Mouse (Mus musculus): ENCODE measurements around the gene Atp2c2.

Gene Atp2c2

GRCm38 (mm10) chr8:119698960-119699359 is 849 bp upstream of the Atp2c2 start:
- no peak for ATAC-seq (ENCODE audit: insufficient number of reproducible peaks, low FRiP score, low TSS enrichment)

- ATAC-seq (ENCODE audit: insufficient number of reproducible peaks, low FRiP score, low TSS enrichment), result no peak
These were observed 3.2 kb downstream of the Atp2c2 start for GRCm38 (mm10) chr8:119702965-119703364.

GRCm38 (mm10) chr8:119707146-119707545 is 7.3 kb downstream of the Atp2c2 start:
- ATAC-seq (ENCODE audit: insufficient number of reproducible peaks, low FRiP score, low TSS enrichment), result no peak

- no peak for ATAC-seq (ENCODE audit: insufficient number of reproducible peaks, low FRiP score, low TSS enrichment)
These were observed 8.7 kb downstream of the Atp2c2 start for GRCm38 (mm10) chr8:119708471-119708870.

GRCm38 (mm10) chr8:119708878-119709702 is 9.3 kb downstream of the Atp2c2 start:
- ATAC-seq (ENCODE audit: insufficient number of reproducible peaks, low FRiP score, low TSS enrichment), result no peak

- no peak for ATAC-seq (ENCODE audit: insufficient number of reproducible peaks, low FRiP score, low TSS enrichment)
These were observed 9.9 kb downstream of the Atp2c2 start for GRCm38 (mm10) chr8:119709703-119710093.

- no peak for ATAC-seq (ENCODE audit: insufficient number of reproducible peaks, low FRiP score, low TSS enrichment)
These were observed 12.4 kb downstream of the Atp2c2 start for GRCm38 (mm10) chr8:119712226-119712625.

- ATAC-seq (ENCODE audit: insufficient number of reproducible peaks, low FRiP score, low TSS enrichment), result no peak
These were observed 13.6 kb downstream of the Atp2c2 start for GRCm38 (mm10) chr8:119713421-119713820.

- ATAC-seq (ENCODE audit: insufficient number of reproducible peaks, low FRiP score, low TSS enrichment), result no peak
These were observed 15.4 kb downstream of the Atp2c2 start for GRCm38 (mm10) chr8:119715221-119715620.

GRCm38 (mm10) chr8:119716730-119717299 is 17.0 kb downstream of the Atp2c2 start:
- ATAC-seq (ENCODE audit: insufficient number of reproducible peaks, low FRiP score, low TSS enrichment), result no peak

- ATAC-seq (ENCODE audit: insufficient number of reproducible peaks, low FRiP score, low TSS enrichment), result no peak
These were observed 18.0 kb downstream of the Atp2c2 start for GRCm38 (mm10) chr8:119717765-119718164.

GRCm38 (mm10) chr8:119719011-119719501 is 19.2 kb downstream of the Atp2c2 start:
- ATAC-seq (ENCODE audit: insufficient number of reproducible peaks, low FRiP score, low TSS enrichment), result no peak

GRCm38 (mm10) chr8:119722348-119722747 is 22.5 kb downstream of the Atp2c2 start:
- no peak for ATAC-seq (ENCODE audit: insufficient number of reproducible peaks, low FRiP score, low TSS enrichment)

GRCm38 (mm10) chr8:119723676-119724075 is 23.9 kb downstream of the Atp2c2 start:
- ATAC-seq (ENCODE audit: insufficient number of reproducible peaks, low FRiP score, low TSS enrichment), result no peak

GRCm38 (mm10) chr8:119724596-119724995 is 24.8 kb downstream of the Atp2c2 start:
- ATAC-seq (ENCODE audit: insufficient number of reproducible peaks, low FRiP score, low TSS enrichment), result no peak

- ATAC-seq (ENCODE audit: insufficient number of reproducible peaks, low FRiP score, low TSS enrichment), result no peak
These were observed 27.3 kb downstream of the Atp2c2 start for GRCm38 (mm10) chr8:119727093-119727492.

GRCm38 (mm10) chr8:119728351-119728895 is 28.6 kb downstream of the Atp2c2 start:
- no peak for ATAC-seq (ENCODE audit: insufficient number of reproducible peaks, low FRiP score, low TSS enrichment)

GRCm38 (mm10) chr8:119732072-119732471 is 32.3 kb downstream of the Atp2c2 start:
- ATAC-seq (ENCODE audit: insufficient number of reproducible peaks, low FRiP score, low TSS enrichment), result no peak

- no peak for ATAC-seq (ENCODE audit: insufficient number of reproducible peaks, low FRiP score, low TSS enrichment)
These were observed 36.6 kb downstream of the Atp2c2 start for GRCm38 (mm10) chr8:119736348-119736917.

- no peak for ATAC-seq (ENCODE audit: insufficient number of reproducible peaks, low FRiP score, low TSS enrichment)
These were observed 37.5 kb downstream of the Atp2c2 start for GRCm38 (mm10) chr8:119737093-119737900.
